Mouse (Mus musculus) cortical plate, adult 2 months (tissue): ENCODE data around the gene Rassf3.

Experiments used
- CTCF ChIP-seq: fragments of 200-500 bp; IDR thresholded peaks from 2 replicates; pipeline ENCODE4 v1.5.1; 2011; ENCODE audit warnings: mild to moderate bottlenecking, control low read depth, low read length; ENCODE audit not compliant: insufficient read depth; ENCODE audit errors: extremely low read depth
- POLR2A ChIP-seq: fragments of 200-500 bp; IDR thresholded peaks from 2 replicates; pipeline ENCODE4 v1.6.1; 2011; ENCODE audit warnings: mild to moderate bottlenecking, low read length, control low read depth; ENCODE audit not compliant: insufficient read depth; ENCODE audit errors: extremely low read depth

DNA sequence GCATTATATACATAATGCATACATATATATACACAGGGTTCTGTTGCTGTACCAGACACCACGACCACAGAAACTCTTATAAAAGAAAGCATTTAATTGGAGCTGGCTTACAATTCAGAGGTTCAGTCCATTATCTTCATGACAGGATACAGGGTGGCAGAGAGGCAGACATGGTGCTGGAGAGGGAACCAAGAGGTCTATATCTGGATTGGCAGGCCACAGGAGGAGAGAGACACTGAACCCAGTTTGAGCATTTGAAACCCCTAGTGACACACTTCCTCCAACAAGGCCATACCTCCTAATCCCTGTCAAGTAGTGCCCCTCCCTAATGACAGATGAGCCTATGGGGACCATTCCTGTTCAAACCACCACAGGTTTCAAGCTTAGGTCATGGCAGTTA lies 7.2 kb upstream of the Rassf3 start:
- TF ChIP-seq CTCF (no peak), POLR2A (no peak)
